Mouse (Mus musculus) A20 (cell line): ENCODE results near the gene Olfr1307.

Experiments
- DNase-seq: peaks from one replicate; pipeline ENCODE4 v3.0.0-alpha.2; 2011; ENCODE audit warnings: low read depth, low spot score

The Olfr1307 gene

DNA sequence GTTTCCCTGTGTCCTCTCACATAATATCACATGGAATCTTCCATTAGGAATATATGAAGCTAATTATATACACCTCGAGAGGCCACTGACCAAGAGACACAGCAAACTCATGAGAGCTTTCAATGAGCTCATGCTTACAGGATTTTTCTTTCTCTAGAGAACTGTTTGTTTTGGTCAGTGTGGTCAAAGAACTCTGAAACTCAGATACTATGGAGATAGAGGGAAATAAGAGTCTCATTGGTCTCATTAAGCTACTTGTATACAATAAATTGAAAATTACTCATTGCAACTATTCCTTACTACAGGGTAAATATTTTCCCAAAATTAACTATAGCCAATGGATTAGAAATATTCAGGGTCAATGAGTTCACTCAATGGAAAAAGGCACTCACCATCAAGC is at the start of gene Olfr1307:
Olfr1307 (minus strand) TSS at position 101 of the 400 bp plus-strand sequence.
- no peak for DNase-seq

DNA sequence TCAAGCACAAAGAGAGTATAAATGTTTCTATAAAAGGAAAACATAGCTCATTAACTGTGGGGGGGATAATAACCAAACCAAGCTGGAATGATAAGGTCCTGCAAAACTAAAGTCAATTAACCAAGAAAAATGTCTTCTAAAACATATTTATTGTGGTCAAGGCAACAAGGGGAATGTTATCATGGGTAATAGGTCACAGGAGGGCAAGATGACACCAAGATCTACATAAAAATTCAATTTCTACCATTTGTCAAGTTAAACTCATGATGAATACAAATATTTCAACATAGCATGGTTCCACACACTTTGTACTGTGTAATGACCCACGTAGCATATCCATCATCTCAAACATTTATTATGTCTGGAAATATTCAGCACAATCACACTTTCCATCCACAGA is 40.9 kb upstream of the Olfr1307 start, which contains the start of gene Olfr1309:
Olfr1309 (minus strand) TSS at position 101 of the 400 bp plus-strand sequence.
- no peak for DNase-seq

DNA sequence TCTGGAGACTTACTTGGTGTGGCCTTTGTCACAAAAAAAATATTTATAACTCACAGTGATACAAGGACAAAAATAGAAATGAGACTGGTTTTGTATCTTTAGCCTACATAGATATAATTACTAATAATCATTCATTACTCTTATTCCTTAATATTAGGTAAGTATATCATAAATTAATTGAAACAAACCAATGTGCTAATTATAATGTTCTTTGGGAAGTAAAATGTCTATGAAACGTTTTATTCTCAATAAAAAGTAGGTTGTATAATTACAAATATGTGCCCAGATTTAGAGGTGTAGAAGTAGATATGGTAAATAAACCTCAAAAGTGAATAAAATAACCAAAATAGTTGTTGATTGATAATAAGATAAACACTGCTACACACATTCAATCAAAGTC is 15.6 kb upstream of the Olfr1307 start, which contains the start of gene Olfr1308:
Olfr1308 (minus strand) TSS at position 101 of the 400 bp plus-strand sequence.
- no peak for DNase-seq

DNA sequence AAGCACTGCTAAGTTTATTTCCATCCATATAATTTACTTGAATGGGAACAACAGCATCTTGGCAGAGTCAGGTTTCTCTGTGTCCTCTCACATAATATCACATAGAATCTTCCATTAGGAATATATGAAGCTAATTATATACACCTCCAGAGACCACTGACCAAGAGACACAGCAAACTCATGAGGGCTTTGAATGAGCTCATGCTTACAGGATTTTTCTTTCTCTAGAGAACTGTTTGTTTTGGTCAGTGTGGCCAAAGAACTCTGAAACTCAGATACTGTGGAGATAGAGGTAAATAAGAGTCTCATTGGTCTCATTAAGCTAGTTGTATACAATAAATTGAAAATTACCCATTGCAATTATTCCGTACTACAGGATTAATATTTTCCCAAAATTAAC is 33.1 kb downstream of the Olfr1307 start, which contains the start of gene Olfr1306:
Olfr1306 (minus strand) TSS at position 101 of the 400 bp plus-strand sequence.
- DNase-seq, result no peak
